Mouse (Mus musculus): ENCODE results near the gene Mocs1.

Mocs1 gene

GRCm38 (mm10) chr17:49484435-49484834 lies 56.3 kb downstream of the Mocs1 start:
- DNase-seq, result no peak

DNA sequence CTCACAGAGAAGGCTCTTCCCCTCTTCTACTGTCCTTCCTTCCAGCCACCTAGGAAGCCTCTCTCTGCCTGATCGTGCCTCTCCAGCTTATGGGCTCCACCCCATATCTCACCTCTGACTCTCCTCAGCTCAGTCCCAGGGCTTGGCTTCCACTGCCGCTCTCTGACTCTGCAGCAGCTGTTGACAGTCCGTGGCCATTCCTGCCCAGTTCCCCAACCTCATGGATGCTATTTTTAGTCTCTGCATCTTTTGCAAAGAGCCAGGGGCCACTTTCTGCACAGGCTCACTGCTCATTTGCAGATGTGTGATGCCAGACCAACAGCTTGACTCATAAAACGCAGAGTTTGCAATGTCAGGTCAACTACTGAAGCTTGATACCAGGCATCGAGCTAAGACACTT lies 60.9 kb downstream of the Mocs1 start:
- DNase-seq, result no peak

DNA sequence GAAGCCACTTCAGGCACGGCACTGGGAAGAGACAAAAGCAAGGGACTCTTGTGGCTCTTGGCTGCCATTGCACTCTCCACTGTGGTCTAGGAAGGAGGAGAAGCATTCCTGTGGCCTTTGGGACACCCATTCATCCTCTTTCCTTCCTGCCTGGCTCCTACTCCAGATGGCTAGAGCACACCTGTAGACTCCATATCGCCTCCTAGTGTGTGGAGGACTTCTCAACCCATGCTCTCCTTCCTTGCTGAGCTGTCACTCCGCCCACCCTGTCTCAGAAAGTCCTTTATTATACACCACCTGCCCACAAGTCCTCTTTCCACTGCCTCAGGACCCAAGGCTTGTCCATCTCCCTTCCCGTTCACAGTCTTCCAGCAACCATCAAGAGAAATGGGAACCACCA lies 65.1 kb downstream of the Mocs1 start:
- DNase-seq, result no peak

GRCm38 (mm10) chr17:49498169-49498568 lies 70.0 kb downstream of the Mocs1 start:
- no peak for DNase-seq

GRCm38 (mm10) chr17:49499635-49500034 lies 71.5 kb downstream of the Mocs1 start:
- DNase-seq, result no peak

- no peak for DNase-seq
These were observed 72.1 kb downstream of the Mocs1 start for GRCm38 (mm10) chr17:49500234-49500633.

- DNase-seq, result no peak
These were observed 75.2 kb downstream of the Mocs1 start for GRCm38 (mm10) chr17:49503246-49503900.
